Mouse (Mus musculus) ES-Bruce4 (cell line): ENCODE measurements around the gene Gm12166. TPM values are rescaled to one million over a fixed set of nuclear protein-coding genes. Genes with fewer than 3 reads are reported as not detected.

Experiments
- H3K27ac ChIP-seq: 2 replicates; pipeline ENCODE4 v1.5.1; 2012; ENCODE audit warnings: low read length, inconsistent platforms; ENCODE audit not compliant: insufficient read depth
- H3K27me3 ChIP-seq: 2 replicates; pipeline ENCODE4 v1.6.1; 2012; ENCODE audit warnings: mild to moderate bottlenecking, low read length, inconsistent platforms; ENCODE audit not compliant: control insufficient read depth, poor library complexity, insufficient read depth, severe bottlenecking
- H3K36me3 ChIP-seq: 2 replicates; pipeline ENCODE4 v1.6.1; 2012; ENCODE audit warnings: inconsistent platforms, mild to moderate bottlenecking, low read length, moderate library complexity; ENCODE audit not compliant: control insufficient read depth, poor library complexity, insufficient read depth, severe bottlenecking
- H3K4me1 ChIP-seq: one replicate; pipeline ENCODE4 v1.8.1; 2011; ENCODE audit warnings: low read length; ENCODE audit not compliant: control insufficient read depth, insufficient read depth
- H3K4me3 ChIP-seq: 2 replicates; pipeline ENCODE4 v1.5.1; 2011; ENCODE audit warnings: low read depth, mild to moderate bottlenecking, low read length
- H3K9ac ChIP-seq: 2 replicates; pipeline ENCODE4 v1.6.1; 2012; ENCODE audit warnings: low read depth, mild to moderate bottlenecking, inconsistent platforms; ENCODE audit not compliant: poor library complexity, severe bottlenecking
- H3K9me3 ChIP-seq: replicated peaks from 2 replicates; pipeline ENCODE4 v1.6.1; 2012; ENCODE audit warnings: mild to moderate bottlenecking, low read length, inconsistent platforms; ENCODE audit not compliant: control insufficient read depth, poor library complexity, insufficient read depth, severe bottlenecking
- CTCF ChIP-seq: IDR thresholded peaks from one replicate; pipeline ENCODE4 v1.8.1; 2011; ENCODE audit warnings: low read depth, low read length
- EP300 ChIP-seq: IDR thresholded peaks from 2 replicates; pipeline ENCODE4 v1.6.1; 2011; ENCODE audit warnings: low read depth, low read length; ENCODE audit not compliant: insufficient read depth
- POLR2A ChIP-seq: IDR thresholded peaks from one replicate; pipeline ENCODE4 v1.8.1; 2011; ENCODE audit warnings: low read length; ENCODE audit not compliant: insufficient read depth
- polyA plus RNA-seq: library from polyadenylated mRNA; stranded (reverse); fragments of >200 nt; gene quantifications from 2 replicates; pipeline ENCODE4 v1.2.4, GENCODE M21; 2011; ENCODE audit warnings: low read depth; ENCODE audit not compliant: missing spikeins, insufficient read depth, insufficient read length

Gene Gm12166
- polyA plus RNA-seq, 1 experiment: 5.5 TPM

GRCm38 (mm10) chr11:46069408-46070003, 17.4 kb upstream of the Gm12166 start:
- peaks cover 13% of the 10 kb centered on the region for H3K4me1 ChIP-seq
- no peaks in the 10 kb centered on the region for H3K27me3 ChIP-seq
- peak overlapping the region; percentile 99 for H3K27ac ChIP-seq
- peak overlapping the region; percentile 42 for H3K4me3 ChIP-seq
- TF ChIP-seq POLR2A (no peak), CTCF (no peak), EP300 (no peak)
- H3K36me3 ChIP-seq: peaks cover 3% of the 10 kb centered on the region; the same call in 1 of the 2 replicates
- H3K9me3 ChIP-seq: no peaks in the 10 kb centered on the region
- peak overlapping the region; percentile 70 for H3K9ac ChIP-seq

GRCm38 (mm10) chr11:46068756-46069407, 16.8 kb upstream of the Gm12166 start:
- Histone ChIP-seq H3K36me3 (peaks cover 3% of the 10 kb centered on the region; the same call in 1 of the 2 replicates), H3K4me3 (peak overlapping the region; percentile 59), H3K9ac (peak overlapping the region; percentile 70), H3K27ac (peak overlapping the region; percentile 99), H3K4me1 (peaks cover 11% of the 10 kb centered on the region), H3K9me3 (no peaks in the 10 kb centered on the region), H3K27me3 (no peaks in the 10 kb centered on the region)
- TF ChIP-seq EP300: peak; percentile 97
- no peak for TF ChIP-seq POLR2A
- no peak for TF ChIP-seq CTCF

GRCm38 (mm10) chr11:46067371-46068060, 15.4 kb upstream of the Gm12166 start:
- TF ChIP-seq CTCF (no peak), POLR2A (no peak), EP300 (no peak)
- no peaks in the 10 kb centered on the region for H3K36me3 ChIP-seq
- H3K9ac ChIP-seq: no peak overlapping the region
- H3K9me3 ChIP-seq: no peaks in the 10 kb centered on the region
- peaks cover 12% of the 10 kb centered on the region for H3K4me1 ChIP-seq
- H3K27ac ChIP-seq: peak overlapping the region; percentile 88
- no peaks in the 10 kb centered on the region for H3K27me3 ChIP-seq
- no peak overlapping the region for H3K4me3 ChIP-seq

GRCm38 (mm10) chr11:46065201-46066011, 13.3 kb upstream of the Gm12166 start:
- Histone ChIP-seq H3K36me3 (peaks cover 15% of the 10 kb centered on the region), H3K9ac (0 out of 2 replicates have a peak overlapping the region, but pooled peaks have one; percentile 7), H3K9me3 (no peaks in the 10 kb centered on the region), H3K27ac (peak overlapping the region; percentile 30), H3K27me3 (no peaks in the 10 kb centered on the region), H3K4me1 (peaks cover 7% of the 10 kb centered on the region), H3K4me3 (no peak overlapping the region)
- TF ChIP-seq CTCF (no peak), POLR2A (no peak), EP300 (0 out of 2 replicates have a peak, but pooled peaks have one; percentile 20)

- Histone ChIP-seq H3K4me1 (peaks cover 11% of the 10 kb centered on the region), H3K4me3 (no peak overlapping the region), H3K27me3 (no peaks in the 10 kb centered on the region), H3K9me3 (no peaks in the 10 kb centered on the region), H3K27ac (peak overlapping the region; percentile 23), H3K9ac (0 out of 2 replicates have a peak overlapping the region, but pooled peaks have one; percentile 7), H3K36me3 (peaks cover 15% of the 10 kb centered on the region)
- TF ChIP-seq CTCF: no peak
Observed at GRCm38 (mm10) chr11:46064767-46065166, 12.6 kb upstream of the Gm12166 start.
